Mouse (Mus musculus) cortical plate, adult 2 months (tissue): ENCODE measurements around the gene Adamts9. TPM values are rescaled to one million over a fixed set of nuclear protein-coding genes. Genes with fewer than 3 reads are reported as not detected.

Source experiments
- H3K27ac ChIP-seq: fragments of 200-500 bp; 2 replicates; pipeline ENCODE4 v1.5.1; 2012; ENCODE audit warnings: low read length, control low read depth, inconsistent platforms; ENCODE audit not compliant: insufficient read depth
- H3K4me1 ChIP-seq: fragments of 200-500 bp; 2 replicates; pipeline ENCODE4 v1.6.1; 2011; ENCODE audit warnings: low read length; ENCODE audit not compliant: control insufficient read depth, insufficient read depth
- H3K4me3 ChIP-seq: fragments of 200-500 bp; 2 replicates; pipeline ENCODE4 v1.5.1; 2011; ENCODE audit warnings: mild to moderate bottlenecking, low read length, control low read depth; ENCODE audit not compliant: insufficient read depth
- CTCF ChIP-seq: fragments of 200-500 bp; IDR thresholded peaks from 2 replicates; pipeline ENCODE4 v1.5.1; 2011; ENCODE audit warnings: mild to moderate bottlenecking, control low read depth, low read length; ENCODE audit not compliant: insufficient read depth; ENCODE audit errors: extremely low read depth
- POLR2A ChIP-seq: fragments of 200-500 bp; IDR thresholded peaks from 2 replicates; pipeline ENCODE4 v1.6.1; 2011; ENCODE audit warnings: mild to moderate bottlenecking, low read length, control low read depth; ENCODE audit not compliant: insufficient read depth; ENCODE audit errors: extremely low read depth
- polyA plus RNA-seq: library from polyadenylated mRNA; depleted of rRNA; stranded (reverse); fragments of >200 nt; gene quantifications from 2 replicates; pipeline ENCODE4 v1.2.3, GENCODE M21; 2012

Gene Adamts9
- polyA plus RNA-seq, 1 experiment = 1.1 TPM

GRCm38 (mm10) chr6:92871813-92872212, 71.5 kb downstream of the Adamts9 start:
- Histone ChIP-seq H3K27ac (no peak overlapping the region), H3K4me3 (no peak overlapping the region)
- TF ChIP-seq CTCF = no peak
- no peak for TF ChIP-seq POLR2A

GRCm38 (mm10) chr6:92869582-92870219, 73.6 kb downstream of the Adamts9 start:
- H3K4me1 ChIP-seq = no peaks in the 10 kb centered on the region
- no peak overlapping the region for H3K4me3 ChIP-seq
- TF ChIP-seq CTCF = no peak
- no peak for TF ChIP-seq POLR2A
- no peak overlapping the region for H3K27ac ChIP-seq

More at GRCm38 (mm10) chr6:92871813-92872212, 71.5 kb downstream of the Adamts9 start:
- H3K4me1 ChIP-seq = no peaks in the 10 kb centered on the region

- H3K27ac ChIP-seq = 0 out of 2 replicates have a peak within 1 kb of the TSS, but pooled peaks have one; percentile 71
- no peak for TF ChIP-seq POLR2A
- no peak for TF ChIP-seq CTCF
- no peaks in the 10 kb centered on the region for H3K4me1 ChIP-seq
- H3K4me3 ChIP-seq = no peak within 1 kb of the TSS
These were observed 74.2 kb downstream of the Adamts9 start, which contains the start of gene Gm15737 for GRCm38 (mm10) chr6:92869089-92869581. Gene Gm15737, plus strand, starts transcription at chr6:92869357.

GRCm38 (mm10) chr6:92862599-92862998, 80.7 kb downstream of the Adamts9 start:
- no peak for TF ChIP-seq CTCF
- no peak for TF ChIP-seq POLR2A
- Histone ChIP-seq H3K27ac (no peak overlapping the region), H3K4me3 (no peak overlapping the region), H3K4me1 (no peaks in the 10 kb centered on the region)

GRCm38 (mm10) chr6:92860285-92860912, 82.9 kb downstream of the Adamts9 start:
- no peaks in the 10 kb centered on the region for H3K4me1 ChIP-seq
- no peak overlapping the region for H3K27ac ChIP-seq
- TF ChIP-seq POLR2A = no peak
- H3K4me3 ChIP-seq = no peak overlapping the region

GRCm38 (mm10) chr6:92858721-92859510, 84.4 kb downstream of the Adamts9 start:
- no peaks in the 10 kb centered on the region for H3K4me1 ChIP-seq
- H3K4me3 ChIP-seq = no peak overlapping the region
- TF ChIP-seq POLR2A = no peak
- TF ChIP-seq CTCF = no peak
- H3K27ac ChIP-seq = no peak overlapping the region

GRCm38 (mm10) chr6:92857761-92858160, 85.5 kb downstream of the Adamts9 start:
- Histone ChIP-seq H3K4me1 (no peaks in the 10 kb centered on the region), H3K4me3 (no peak overlapping the region), H3K27ac (no peak overlapping the region)
- TF ChIP-seq CTCF (no peak), POLR2A (no peak)

- Histone ChIP-seq H3K27ac (no peak overlapping the region), H3K4me1 (no peaks in the 10 kb centered on the region), H3K4me3 (no peak overlapping the region)
- no peak for TF ChIP-seq CTCF
- no peak for TF ChIP-seq POLR2A
These were observed 88.4 kb downstream of the Adamts9 start for GRCm38 (mm10) chr6:92854873-92855272.

- TF ChIP-seq POLR2A (no peak), CTCF (no peak)
- no peak overlapping the region for H3K27ac ChIP-seq
- H3K4me1 ChIP-seq = no peaks in the 10 kb centered on the region; the same call in 1 of the 2 replicates
- H3K4me3 ChIP-seq = no peak overlapping the region
These were observed 93.0 kb downstream of the Adamts9 start for GRCm38 (mm10) chr6:92850250-92850649.
